Mouse (Mus musculus) G1E-ER4 (cell line): Measurements from ENCODE around the gene Tat. TPM values are rescaled to one million over a fixed set of nuclear protein-coding genes. Genes with fewer than 3 reads are reported as not detected.

Source experiments
- GATA1 ChIP-seq: IDR thresholded peaks from one replicate; pipeline ENCODE4 v1.8.0; 2012; ENCODE audit warnings: low read length, inconsistent platforms
- polyA plus RNA-seq: library from polyadenylated mRNA; stranded (reverse); fragments of >175 nt; gene quantifications from 2 replicates; pipeline ENCODE4 v1.2.3, GENCODE M21; 2012

The Tat gene
- polyA plus RNA-seq, 1 experiment, result not detected

DNA sequence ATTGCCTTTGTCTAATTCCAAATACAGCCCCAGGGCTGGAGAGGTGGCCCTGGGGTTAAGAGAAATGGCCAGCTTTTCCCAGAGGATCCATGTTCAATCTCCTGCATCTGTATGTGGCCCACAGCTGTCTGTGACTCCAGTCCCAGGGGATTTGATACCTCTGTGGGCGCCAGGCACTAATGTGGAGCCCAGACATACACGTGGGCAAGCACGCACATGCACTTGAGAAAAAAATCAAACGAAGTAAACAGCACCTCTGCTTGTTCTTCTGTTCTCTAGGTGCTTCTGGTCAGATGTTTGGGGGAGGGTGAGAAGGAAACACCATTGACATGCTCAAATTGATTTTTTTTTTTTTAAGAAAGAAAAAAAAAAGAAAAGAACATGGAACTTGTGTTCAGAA is 26.1 kb upstream of the Tat start:
- TF ChIP-seq GATA1, result no peak

DNA sequence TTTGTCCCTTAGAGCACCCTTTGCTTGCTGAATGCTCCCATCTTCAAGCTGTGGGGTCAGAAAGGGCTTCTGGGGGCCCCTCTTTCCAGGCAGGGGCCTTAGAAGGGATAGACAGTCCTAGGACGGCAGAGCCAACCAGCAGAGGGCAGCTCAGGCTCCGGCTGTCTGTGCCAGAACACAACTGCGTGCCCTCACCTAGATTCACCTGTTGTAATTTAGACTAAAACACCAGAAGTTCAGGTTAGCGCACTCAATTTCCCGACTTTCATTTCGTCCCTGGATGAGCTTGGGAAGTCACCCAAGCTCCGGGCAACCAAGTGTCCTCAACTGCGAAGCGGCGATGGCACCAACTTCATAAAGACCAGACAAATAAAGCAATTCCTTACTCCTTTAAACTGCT is 21.4 kb upstream of the Tat start:
- no peak for TF ChIP-seq GATA1

DNA sequence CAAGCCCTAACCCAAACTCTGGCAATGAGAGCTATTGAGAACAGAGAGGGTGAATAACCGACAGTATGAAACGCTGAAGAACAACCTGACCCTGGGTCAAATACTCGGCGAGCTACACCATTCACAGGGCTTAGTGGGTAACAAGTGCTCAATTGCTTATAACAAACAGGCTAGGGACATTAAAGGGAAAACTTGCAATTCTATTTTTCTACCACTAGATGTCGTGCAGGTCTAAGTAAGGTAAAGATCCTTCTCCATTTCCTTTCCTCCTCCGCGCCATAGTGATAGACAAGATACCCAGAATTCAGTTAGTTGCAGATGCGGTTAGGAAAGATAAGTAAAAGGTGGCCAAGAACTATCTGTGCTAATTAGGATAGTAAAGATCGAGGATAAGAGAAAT is 19.9 kb upstream of the Tat start:
- no peak for TF ChIP-seq GATA1

DNA sequence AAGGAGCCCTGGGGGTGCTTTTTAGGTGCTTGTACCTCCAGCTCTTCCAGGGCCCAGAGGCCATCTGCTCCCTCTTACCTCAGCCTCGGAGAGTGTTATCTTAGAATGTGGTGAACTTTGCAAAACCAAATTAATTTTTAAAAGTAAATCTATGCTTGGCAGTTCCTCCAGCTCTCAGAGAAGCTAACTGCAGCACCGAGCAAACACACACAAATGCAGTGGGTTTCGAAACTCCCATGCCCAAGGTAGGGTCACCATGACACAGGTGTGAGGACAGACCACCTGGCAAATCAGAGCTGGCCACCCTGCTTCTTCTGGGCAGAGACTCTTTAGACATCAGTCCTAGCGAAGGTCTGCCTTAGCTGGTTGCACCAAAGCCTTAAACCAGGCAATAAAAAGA is 17.3 kb upstream of the Tat start:
- no peak for TF ChIP-seq GATA1

DNA sequence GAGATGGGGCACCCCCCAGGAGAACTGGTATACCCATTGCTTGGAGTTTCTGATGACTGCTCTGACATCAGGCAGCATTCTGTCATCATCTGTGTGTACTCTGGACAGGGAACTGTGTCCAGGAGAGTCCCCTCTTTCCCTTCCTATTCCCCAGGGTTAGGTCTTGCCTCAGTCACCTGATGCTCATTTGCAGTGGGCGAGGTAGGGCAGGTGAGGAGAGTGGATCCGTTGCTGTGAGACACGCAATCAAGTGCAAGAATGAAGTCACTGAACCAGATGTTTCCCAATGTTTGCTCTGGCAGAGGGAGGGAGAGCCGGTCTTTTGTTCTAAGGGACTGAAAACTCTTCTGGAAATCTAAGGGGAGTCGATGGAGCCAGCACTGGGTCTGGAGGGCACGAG is 10.9 kb upstream of the Tat start:
- no peak for TF ChIP-seq GATA1

DNA sequence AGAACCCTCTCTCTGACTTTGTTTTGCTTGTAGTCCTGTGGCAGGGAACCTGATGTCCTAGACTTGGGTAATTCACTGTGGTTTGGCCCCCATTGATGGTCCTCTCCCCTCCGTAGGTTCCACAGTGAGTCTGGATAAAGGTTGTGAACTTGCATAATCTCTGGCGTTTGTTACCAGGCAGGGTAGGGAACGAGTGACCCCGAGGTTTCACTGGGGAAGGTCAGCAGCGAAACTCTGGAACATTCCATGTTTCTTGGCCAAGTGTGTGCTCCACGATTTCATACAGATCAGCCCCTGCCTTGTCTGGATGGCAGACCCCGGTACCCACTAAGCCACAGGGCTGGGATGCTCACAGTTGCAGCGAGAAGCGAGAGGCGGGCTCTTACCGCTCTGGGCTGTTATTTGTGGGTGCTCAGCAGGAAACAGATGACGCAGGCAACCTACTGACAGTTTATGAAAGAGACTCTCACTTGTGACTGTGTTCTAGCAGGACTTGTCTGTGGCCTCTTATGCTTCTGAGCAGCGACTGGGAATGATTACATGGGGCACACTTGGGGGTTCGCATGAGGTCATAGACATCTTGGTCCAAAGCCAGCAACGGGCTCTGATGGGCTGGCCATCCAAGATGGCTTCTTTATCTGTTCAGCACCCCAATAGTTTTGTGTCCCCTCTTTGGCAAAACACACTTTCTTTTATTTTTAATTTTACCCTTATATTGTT is 7.7 kb upstream of the Tat start:
- no peak for TF ChIP-seq GATA1

DNA sequence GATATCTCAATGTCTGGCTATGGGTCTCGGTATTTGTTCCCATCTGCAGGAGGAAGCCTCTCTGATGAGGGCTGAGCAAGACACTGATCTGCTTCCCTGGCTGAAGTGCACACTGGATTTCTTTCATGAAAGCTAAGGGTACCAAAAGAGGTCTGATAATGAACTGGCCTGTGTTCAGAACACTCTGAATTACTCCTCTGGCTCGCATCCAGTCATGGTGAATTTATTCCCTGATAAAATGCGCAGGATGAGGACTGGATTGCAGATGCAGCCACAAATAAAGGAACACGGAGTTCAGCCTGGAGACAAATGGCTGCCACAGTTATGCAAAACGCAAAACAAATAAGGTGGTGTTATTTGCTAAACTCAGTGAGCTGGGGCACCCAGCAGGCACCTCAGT is 6.3 kb upstream of the Tat start:
- TF ChIP-seq GATA1, result no peak

DNA sequence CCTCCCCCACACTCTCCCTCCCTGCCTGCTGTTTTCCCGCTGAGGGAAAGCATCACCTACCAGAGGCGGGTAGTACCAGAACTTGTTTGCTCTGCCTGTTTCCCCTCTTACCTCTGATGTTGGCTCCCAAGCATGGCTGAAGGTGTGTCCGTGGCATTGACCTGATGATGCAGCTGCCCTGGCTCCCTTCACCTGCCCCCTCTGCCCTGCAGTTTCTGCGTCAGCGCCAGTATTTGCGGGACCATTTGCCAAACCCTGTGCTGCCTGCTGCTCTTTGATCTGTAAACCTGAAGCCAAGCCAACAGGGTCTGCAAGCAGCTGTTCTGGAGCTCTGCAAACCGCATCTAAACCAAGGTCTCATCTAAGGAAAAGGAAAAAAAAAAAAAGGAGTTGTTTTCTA is 3.9 kb upstream of the Tat start:
- TF ChIP-seq GATA1, result no peak

DNA sequence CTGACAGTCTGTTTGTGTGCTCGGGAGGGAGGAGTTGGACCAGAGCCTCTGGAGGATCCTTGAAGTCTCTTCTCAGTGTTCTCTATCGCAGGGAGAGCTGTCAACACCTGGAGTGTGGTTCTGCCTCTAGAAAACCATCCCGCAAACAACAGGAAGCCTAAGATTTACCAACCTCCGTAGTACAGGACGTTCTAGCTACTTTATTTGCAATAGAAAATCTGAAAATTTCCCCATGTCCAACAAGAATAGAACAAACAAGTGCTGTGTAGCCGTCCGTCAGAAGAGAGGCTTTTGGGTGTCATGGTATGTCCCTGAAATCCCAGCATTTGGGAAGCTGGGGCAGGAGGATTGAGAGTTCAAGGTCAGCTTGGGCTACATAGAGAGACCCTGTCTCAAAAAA is 2.5 kb upstream of the Tat start:
- no peak for TF ChIP-seq GATA1

DNA sequence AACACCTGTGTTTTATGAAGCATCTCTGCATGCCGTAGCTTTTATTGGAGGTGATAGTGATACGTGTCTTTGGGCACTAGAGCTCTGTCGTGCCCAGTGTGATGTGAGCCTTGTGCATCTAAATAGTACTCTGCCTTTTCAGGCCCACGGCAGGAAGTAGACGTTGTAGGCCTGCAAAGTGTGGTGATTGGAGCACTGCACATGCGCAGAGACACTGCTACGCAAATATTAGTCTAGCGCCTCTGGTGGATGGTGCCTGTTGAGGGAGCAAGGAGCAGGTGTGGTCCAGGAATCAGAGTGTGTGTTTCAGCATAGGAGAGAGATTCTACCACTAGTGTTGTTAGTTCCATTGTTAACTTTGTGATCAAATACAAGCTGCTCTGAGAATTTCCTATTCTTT is 1.1 kb upstream of the Tat start:
- no peak for TF ChIP-seq GATA1

DNA sequence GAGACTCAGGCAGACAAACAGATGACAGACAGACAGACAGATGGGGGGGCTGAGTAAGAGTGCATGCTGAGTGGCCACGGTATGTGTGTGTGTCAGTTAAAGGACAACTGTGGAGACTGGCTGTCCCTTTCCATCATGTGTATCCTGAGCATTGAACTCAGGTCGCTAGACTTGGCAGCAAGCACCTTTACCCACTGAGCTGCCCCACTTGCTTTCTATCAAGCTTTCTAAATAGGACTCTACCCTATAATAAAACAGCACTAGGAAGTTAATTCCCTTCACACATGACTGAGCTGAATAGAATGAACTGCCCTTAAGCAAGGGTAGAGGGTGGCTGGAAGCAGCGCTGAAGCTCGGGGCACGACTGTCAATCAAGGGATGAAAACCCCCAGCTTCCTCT is 1.9 kb downstream of the Tat start:
- TF ChIP-seq GATA1, result no peak

DNA sequence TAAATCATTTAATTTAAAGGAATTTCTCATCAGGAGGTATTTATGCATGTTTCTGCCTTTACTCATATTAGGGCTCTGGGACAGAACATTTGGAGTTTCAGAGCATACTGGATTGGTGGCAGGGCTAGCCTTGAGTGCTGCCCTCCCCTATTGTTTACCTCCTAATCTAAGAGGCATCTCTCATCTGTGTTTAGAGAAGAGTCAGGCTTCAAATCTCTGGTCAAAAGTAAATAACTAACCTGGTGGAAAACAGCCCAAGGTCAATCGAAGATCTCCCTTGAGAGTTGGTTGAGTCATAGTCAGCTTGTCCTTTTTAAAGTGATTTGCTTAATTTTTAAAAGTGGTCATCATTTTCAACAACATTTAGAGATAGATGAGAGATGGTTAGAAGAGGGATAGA is 2.7 kb downstream of the Tat start:
- no peak for TF ChIP-seq GATA1

DNA sequence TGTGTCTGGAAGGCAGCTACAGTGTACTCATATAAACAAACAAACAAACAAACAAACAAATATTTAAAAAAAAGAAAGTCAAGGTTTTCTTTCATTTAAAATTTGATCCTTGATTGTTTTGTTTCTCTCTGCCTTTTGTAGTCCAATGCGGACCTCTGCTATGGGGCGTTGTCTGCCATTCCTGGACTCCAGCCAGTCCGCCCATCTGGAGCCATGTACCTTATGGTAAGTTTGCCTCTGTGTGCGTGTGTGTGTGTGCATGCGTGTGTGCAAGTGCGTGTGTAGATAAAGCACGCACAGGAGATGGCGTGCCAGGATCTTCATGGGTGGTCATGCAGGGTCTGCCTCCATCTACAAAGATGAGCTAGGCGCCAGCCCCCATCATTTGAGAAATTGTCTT is 7.1 kb downstream of the Tat start:
- TF ChIP-seq GATA1, result no peak

DNA sequence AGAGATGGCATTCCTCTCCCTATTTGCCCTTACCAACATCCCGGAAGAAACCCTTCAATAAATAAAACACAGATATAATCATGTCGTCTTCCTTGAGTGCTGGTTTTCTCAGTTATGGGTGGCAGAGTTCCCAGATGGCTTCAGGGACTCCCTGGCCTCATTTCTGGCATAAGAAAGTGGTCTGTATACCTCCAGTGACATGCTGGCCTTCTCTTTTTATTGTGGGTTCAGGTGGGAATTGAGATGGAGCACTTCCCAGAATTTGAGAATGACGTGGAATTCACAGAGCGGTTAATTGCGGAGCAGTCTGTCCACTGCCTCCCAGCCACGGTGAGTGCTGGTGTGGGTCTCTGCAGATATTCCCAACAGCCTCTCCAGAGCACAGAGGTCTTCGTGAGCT is 7.8 kb downstream of the Tat start:
- no peak for TF ChIP-seq GATA1

DNA sequence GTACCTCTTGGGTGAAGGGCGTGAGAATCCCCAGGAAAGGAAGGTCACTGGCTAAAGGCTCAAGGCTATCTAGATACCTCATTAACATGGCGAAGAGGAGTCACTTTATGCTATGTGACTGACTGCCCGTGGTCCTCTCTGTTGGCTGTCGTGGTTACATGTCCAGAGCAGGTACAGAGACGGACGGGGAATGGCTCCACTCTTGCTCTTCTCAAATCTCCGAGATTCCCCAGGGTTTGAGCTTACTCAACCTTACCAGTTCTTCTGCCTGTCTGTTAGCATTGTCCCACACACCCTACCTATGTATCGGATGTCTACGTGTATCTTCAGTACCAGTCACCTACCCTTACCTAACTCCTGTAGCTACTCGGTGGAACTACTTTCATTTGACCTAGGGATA is 9.7 kb downstream of the Tat start:
- no peak for TF ChIP-seq GATA1

DNA sequence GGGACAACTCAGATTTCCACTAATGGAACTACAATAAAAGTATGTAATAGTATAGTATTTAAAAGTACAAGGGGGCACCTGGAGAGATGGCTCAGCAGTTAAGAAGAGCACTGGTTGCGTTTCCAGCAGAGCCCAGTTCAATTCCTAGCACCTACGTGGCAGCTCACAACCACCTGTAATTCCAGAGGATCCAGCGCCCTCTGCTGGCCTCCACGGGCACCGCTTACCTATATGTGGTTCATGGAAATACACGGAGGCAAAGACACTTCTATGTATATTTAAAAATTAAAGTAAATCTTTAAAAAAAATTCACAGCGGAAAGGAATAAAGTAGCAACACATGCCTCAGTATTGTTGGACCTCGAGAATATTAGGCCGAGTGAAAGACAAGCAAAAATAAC is 12.7 kb downstream of the Tat start:
- no peak for TF ChIP-seq GATA1

DNA sequence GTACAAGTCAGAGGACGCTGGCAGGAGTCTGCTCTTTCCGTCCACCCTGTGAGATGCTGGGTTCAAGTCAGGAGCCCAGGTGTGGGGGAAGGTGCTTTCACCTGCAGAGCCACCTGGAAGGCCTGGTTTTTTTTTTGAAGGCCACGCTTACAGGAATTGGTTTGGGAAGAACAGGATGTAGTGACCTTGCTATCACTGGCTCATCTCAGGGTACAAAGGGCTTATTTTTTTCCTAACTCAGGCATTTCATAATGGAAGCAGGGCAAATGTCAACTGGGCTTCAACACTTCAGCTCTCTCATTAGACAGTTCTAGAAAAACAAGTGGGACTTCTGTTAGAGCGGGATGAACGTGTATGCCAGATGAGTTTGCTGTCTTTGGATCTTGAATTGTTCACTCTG is 14.1 kb downstream of the Tat start:
- no peak for TF ChIP-seq GATA1
